Mouse (Mus musculus): ENCODE measurements around the gene Notch2. TPM values are rescaled to one million over a fixed set of nuclear protein-coding genes. Genes with fewer than 3 reads are reported as not detected.
A peak's percentile ranks its signal among the peaks of the same experiment; 100 is the strongest.
"Not testable (repeated sequence)": the region's sequence is repeated elsewhere in the genome, so short reads cannot be mapped to it uniquely, and the experiment has no call there.

Notch2 gene
- polyA plus RNA-seq, 1 experiment from 2014 or later: 35.4 TPM

DNA sequence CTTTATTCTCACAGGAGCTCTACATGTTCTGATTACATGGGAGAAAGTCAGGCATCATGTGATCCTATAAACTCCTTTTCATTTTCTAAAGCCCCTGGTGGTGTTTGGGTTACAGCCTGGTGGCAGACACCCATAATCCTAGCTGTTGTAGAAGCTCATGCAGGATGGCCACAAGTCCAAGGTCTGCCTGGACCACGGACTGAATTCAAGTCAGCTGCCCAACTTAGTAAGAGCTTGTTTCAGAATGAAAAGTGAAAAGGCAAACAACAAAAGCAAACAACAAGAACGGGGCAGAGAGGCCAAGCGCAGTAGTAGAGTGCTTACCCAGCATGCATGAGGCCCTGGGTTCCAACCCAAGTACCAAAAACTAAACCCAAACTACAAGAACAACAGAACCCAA is 95.5 kb downstream of the Notch2 start:
- no peak for ATAC-seq (ENCODE audit: insufficient number of reproducible peaks, insufficient read depth, low FRiP score, low TSS enrichment, low read depth)
- Histone ChIP-seq H3K27me3 (no peaks in the 10 kb centered on the region), H3K36me3 (peaks cover 87% of the 10 kb centered on the region), H3K4me3 (no peak overlapping the region), H3K9me3 (no peaks in the 10 kb centered on the region), H3K4me2 (no peak overlapping the region), H3K27ac (peak overlapping the region; percentile 19; the same call in 1 of the 2 replicates), H3K9ac (no peak overlapping the region), H3K4me1 (peaks cover 45% of the 10 kb centered on the region)
- WGBS: 93% methylated on average over 3 of the region's 3 CpGs

DNA sequence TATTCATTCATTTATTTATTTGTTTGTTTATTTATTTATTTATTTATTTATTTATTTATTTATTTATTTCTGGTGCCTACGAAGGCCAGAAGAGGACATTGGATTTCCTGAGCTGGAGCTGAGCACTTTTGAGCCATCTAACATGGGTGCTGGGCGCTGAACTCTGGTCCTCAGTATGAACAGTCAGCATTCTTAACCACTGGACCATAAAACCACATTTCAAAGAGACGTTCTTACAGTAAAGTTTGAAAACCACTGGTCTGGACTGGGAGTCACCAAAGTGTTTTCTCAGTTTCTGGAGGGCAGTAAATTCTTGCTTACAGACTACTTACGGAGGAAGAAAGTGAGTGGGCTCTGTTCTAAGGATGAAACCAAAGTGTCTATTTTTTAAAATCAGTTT is 97.3 kb downstream of the Notch2 start:
- H3K4me3 ChIP-seq: no peak overlapping the region
- 78% methylated on average over 4 of the region's 4 CpGs for WGBS
- H3K9me3 ChIP-seq: no peaks in the 10 kb centered on the region
- H3K9ac ChIP-seq: no peak overlapping the region
- peaks cover 80% of the 10 kb centered on the region for H3K36me3 ChIP-seq
- no peak overlapping the region for H3K27ac ChIP-seq
- no peaks in the 10 kb centered on the region for H3K27me3 ChIP-seq
- H3K4me1 ChIP-seq: peaks cover 32% of the 10 kb centered on the region
- no peak overlapping the region for H3K4me2 ChIP-seq
- ATAC-seq (ENCODE audit: insufficient number of reproducible peaks, insufficient read depth, low FRiP score, low TSS enrichment, low read depth): no peak

DNA sequence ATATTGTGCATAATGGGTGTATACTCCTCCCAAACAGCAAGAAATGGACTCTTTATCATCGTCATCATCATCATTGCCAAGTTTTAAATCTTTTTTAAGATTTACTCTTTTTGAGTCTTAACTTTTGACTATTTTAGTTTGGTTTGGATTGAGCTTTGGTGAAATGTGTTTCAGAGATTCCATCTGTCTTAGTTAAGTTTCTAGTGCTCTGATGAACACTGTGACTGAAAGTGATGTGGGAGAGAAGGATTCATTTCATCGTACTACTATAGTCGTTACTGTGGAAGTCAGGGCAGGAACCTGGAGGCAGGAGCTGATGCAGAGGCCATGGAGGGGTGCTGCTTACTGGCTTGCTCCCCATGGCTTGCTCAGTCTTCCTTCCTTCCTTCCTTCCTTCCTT is 104.9 kb downstream of the Notch2 start:
- no peak overlapping the region for H3K4me3 ChIP-seq
- WGBS: 87% methylated on average over 3 of the region's 3 CpGs
- no peak overlapping the region for H3K9ac ChIP-seq
- ATAC-seq (ENCODE audit: insufficient number of reproducible peaks, insufficient read depth, low FRiP score, low TSS enrichment, low read depth): no peak
- H3K4me1 ChIP-seq: no peaks in the 10 kb centered on the region
- H3K4me2 ChIP-seq: no peak overlapping the region
- no peaks in the 10 kb centered on the region for H3K9me3 ChIP-seq
- no peaks in the 10 kb centered on the region for H3K27me3 ChIP-seq
- H3K27ac ChIP-seq: no peak overlapping the region
- H3K36me3 ChIP-seq: peaks cover 82% of the 10 kb centered on the region

DNA sequence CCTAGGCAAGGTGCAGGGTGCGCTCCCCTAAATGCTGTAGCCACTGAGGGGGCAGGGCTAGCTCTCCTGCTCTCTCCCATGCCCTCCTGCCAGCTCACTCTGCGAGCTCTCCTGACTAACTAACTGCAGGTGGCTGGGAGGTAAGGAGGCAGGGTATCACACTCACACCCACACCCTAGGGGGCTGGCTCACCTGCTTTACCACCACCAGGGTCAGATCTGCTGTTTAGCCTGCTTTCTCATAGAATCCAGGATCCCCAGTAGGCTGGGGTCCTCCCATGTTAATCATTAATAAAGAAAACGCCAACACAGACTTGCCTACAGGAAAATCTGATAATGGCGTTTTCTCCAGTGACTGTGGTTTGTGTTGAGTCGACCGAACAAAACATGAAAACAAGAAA is 106.0 kb downstream of the Notch2 start:
- WGBS: 80% methylated on average over 6 of the region's 6 CpGs
- no peaks in the 10 kb centered on the region for H3K4me1 ChIP-seq
- H3K4me3 ChIP-seq: no peak overlapping the region
- no peak overlapping the region for H3K27ac ChIP-seq
- H3K9me3 ChIP-seq: no peaks in the 10 kb centered on the region
- 0 out of 2 replicates have a peak overlapping the region, but pooled peaks have one; percentile 21 for H3K9ac ChIP-seq
- peaks cover 82% of the 10 kb centered on the region for H3K36me3 ChIP-seq
- no peak for ATAC-seq (ENCODE audit: insufficient number of reproducible peaks, insufficient read depth, low FRiP score, low TSS enrichment, low read depth)
- H3K4me2 ChIP-seq: no peak overlapping the region
- no peaks in the 10 kb centered on the region for H3K27me3 ChIP-seq

DNA sequence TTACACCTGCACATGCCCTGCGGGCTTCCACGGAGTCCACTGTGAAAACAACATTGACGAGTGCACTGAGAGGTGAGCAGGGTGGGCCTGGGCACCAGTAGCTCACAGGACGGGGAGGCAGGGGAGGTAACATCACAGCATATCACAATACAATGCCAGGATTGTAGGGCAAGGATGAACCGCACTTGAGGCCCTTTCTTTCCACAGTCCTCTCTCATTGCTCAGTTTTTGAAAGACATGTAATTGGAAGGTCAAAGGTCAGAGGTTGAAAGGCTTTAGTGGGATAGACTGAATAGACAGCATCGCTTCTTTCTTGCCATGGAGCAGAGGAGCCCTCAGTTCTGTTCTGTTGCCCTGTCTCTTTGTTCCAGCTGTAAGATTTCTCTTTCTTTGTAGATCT is 107.6 kb downstream of the Notch2 start:
- no peak overlapping the region for H3K4me2 ChIP-seq
- H3K4me3 ChIP-seq: no peak overlapping the region
- H3K27me3 ChIP-seq: no peaks in the 10 kb centered on the region
- H3K9me3 ChIP-seq: no peaks in the 10 kb centered on the region
- 42% methylated on average over 6 of the region's 6 CpGs for WGBS
- no peak; the same call in 1 of the 2 replicates for ATAC-seq (ENCODE audit: insufficient number of reproducible peaks, insufficient read depth, low FRiP score, low TSS enrichment, low read depth)
- no peak overlapping the region for H3K9ac ChIP-seq
- H3K36me3 ChIP-seq: peaks cover 88% of the 10 kb centered on the region
- H3K4me1 ChIP-seq: no peaks in the 10 kb centered on the region
- no peak overlapping the region for H3K27ac ChIP-seq

DNA sequence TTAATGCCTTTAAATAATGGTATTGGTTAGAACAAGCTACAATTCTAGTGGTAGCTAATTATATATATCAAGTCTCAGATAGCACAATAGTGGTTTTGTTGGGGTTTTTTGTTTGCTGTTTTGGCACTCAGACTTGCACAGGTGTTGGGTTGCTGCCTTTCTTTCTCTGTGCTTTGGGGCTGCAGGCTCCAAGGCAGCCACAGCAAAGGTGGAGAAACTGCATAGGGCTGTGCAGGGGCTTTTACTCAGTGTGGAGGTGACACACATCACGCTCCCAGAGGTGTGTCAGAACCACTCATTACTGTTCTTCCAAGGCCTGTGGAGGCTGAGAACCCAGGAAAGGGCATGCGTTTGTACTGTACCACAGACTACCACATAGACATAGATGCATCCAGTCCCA is 114.4 kb downstream of the Notch2 start:
- Histone ChIP-seq H3K4me1 (no peaks in the 10 kb centered on the region), H3K4me3 (no peak overlapping the region), H3K27me3 (no peaks in the 10 kb centered on the region), H3K9ac (no peak overlapping the region), H3K4me2 (no peak overlapping the region), H3K27ac (no peak overlapping the region), H3K9me3 (no peaks in the 10 kb centered on the region), H3K36me3 (peaks cover 87% of the 10 kb centered on the region)
- 0 out of 2 replicates have a peak, but pooled peaks have one; percentile 62 for ATAC-seq (ENCODE audit: insufficient number of reproducible peaks, insufficient read depth, low FRiP score, low TSS enrichment, low read depth)
- 82% methylated on average over 2 of the region's 2 CpGs for WGBS

DNA sequence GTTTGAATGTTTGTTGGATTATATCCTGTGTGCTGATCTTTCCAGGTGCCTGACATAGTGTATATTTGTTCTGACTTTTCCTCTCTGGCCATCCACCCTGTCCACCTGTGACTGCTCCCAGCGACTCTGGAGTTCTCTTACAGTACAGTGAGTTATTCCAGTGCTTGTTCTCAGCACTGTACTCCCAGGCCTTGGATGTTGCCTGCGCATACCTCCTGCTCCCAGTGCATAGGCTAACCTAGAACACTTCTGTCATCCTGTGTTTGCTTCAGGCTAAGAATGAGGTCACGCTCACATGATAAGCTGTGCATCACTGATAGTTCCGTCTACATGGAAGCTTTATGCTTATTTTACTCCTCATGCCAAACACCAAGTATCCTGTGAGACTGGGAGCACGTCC is 115.4 kb downstream of the Notch2 start:
- H3K4me2 ChIP-seq: no peak overlapping the region
- WGBS: 84% methylated on average over 5 of the region's 5 CpGs
- H3K27ac ChIP-seq: no peak overlapping the region
- H3K27me3 ChIP-seq: no peaks in the 10 kb centered on the region
- peaks cover 87% of the 10 kb centered on the region for H3K36me3 ChIP-seq
- no peak for ATAC-seq (ENCODE audit: insufficient number of reproducible peaks, insufficient read depth, low FRiP score, low TSS enrichment, low read depth)
- H3K9me3 ChIP-seq: no peaks in the 10 kb centered on the region
- H3K4me1 ChIP-seq: no peaks in the 10 kb centered on the region
- no peak overlapping the region for H3K4me3 ChIP-seq
- no peak overlapping the region for H3K9ac ChIP-seq

DNA sequence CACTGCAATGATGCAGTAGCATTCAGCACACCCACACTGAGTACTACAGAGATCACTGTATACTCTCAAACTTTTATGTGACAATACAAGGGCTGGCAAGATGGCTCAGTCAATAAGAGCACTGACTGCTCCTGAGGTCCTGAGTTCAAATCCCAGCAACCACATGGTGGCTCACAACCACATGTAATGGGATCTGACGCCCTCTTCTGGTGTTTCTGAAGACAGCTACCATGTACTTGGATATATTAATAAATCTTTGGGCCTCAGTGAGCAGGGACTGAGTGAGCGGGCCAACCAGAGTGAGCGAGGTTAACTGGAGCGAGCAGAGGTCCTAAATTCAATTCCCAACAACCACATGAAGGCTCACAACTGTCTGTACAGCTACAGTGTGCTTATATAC is 118.8 kb downstream of the Notch2 start:
- H3K36me3 ChIP-seq: peaks cover 87% of the 10 kb centered on the region
- WGBS: 94% methylated on average over 4 of the region's 4 CpGs
- not testable (repeated sequence) for H3K27ac ChIP-seq

DNA sequence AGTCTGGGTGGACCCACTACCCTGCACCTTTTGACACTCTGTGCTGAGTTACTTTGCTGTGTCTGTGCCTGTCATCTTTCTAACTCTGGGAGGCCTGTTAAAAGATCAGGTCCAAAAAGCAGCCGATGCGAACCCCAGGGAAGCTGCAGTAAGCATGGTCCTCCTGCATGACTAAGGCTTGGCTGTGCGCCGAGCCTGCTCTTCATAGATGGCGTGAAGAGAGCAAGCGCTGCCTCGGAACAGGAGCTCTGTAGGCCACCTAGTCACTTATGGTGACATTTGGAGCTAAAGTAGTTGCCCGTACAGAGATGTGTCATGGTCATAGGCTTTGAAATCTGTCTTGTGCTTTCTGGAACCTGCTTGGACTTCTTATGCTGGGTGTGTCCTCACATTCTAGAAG is 119.3 kb downstream of the Notch2 start:
- H3K9me3 ChIP-seq: no peaks in the 10 kb centered on the region
- no peak overlapping the region for H3K9ac ChIP-seq
- no peak for ATAC-seq (ENCODE audit: insufficient number of reproducible peaks, insufficient read depth, low FRiP score, low TSS enrichment, low read depth)
- no peak overlapping the region for H3K4me3 ChIP-seq
- peaks cover 89% of the 10 kb centered on the region for H3K36me3 ChIP-seq
- H3K27me3 ChIP-seq: no peaks in the 10 kb centered on the region
- no peak overlapping the region for H3K27ac ChIP-seq
- 96% methylated on average over 8 of the region's 8 CpGs for WGBS
- no peak overlapping the region for H3K4me2 ChIP-seq
- no peaks in the 10 kb centered on the region for H3K4me1 ChIP-seq

More for the DNA sequence above, 118.8 kb downstream of the Notch2 start:
- not testable (repeated sequence) for H3K27me3 ChIP-seq; H3K9ac ChIP-seq; H3K4me2 ChIP-seq; H3K9me3 ChIP-seq; ATAC-seq (ENCODE audit: insufficient number of reproducible peaks, insufficient read depth, low FRiP score, low TSS enrichment, low read depth); H3K4me1 ChIP-seq; H3K4me3 ChIP-seq

DNA sequence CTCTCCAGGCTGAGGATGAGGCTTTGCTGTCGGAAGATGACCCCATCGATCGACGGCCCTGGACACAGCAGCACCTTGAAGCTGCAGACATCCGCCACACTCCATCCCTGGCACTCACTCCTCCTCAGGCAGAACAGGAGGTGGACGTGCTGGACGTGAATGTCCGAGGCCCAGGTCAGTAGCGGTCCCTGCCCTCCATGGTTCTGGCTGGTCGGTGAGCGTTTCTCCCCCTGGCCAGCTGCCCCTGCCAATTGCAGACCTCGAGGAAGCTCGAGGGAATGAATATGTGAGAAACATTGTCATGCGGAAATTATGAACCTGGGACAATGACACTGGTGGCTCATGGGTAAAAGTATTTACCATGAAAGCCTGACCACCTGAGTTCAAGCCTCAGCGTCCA is 128.1 kb downstream of the Notch2 start:
- peaks cover 97% of the 10 kb centered on the region for H3K36me3 ChIP-seq

DNA sequence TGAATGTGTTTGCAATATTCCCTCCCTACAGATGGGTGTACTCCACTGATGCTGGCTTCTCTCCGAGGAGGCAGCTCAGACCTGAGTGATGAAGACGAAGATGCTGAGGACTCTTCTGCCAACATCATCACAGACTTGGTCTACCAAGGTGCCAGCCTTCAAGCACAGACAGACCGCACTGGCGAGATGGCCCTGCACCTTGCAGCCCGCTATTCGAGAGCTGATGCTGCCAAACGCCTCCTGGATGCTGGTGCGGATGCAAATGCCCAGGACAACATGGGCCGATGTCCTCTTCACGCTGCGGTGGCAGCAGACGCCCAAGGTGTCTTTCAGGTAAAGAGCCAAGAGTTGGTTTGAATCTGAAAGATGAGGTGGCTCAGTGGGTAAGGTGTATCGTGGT is 129.5 kb downstream of the Notch2 start:
- ATAC-seq (ENCODE audit: insufficient number of reproducible peaks, insufficient read depth, low FRiP score, low TSS enrichment, low read depth): no peak
- WGBS: 95% methylated on average over 13 of the region's 13 CpGs

More for the DNA sequence above, 128.1 kb downstream of the Notch2 start:
- H3K4me2 ChIP-seq: no peak overlapping the region
- H3K27ac ChIP-seq: no peak overlapping the region
- H3K4me1 ChIP-seq: no peaks in the 10 kb centered on the region
- H3K27me3 ChIP-seq: no peaks in the 10 kb centered on the region
- H3K9me3 ChIP-seq: no peaks in the 10 kb centered on the region
- no peak overlapping the region for H3K9ac ChIP-seq
- no peak for ATAC-seq (ENCODE audit: insufficient number of reproducible peaks, insufficient read depth, low FRiP score, low TSS enrichment, low read depth)
- H3K4me3 ChIP-seq: no peak overlapping the region
- 93% methylated on average over 15 of the region's 15 CpGs for WGBS

DNA sequence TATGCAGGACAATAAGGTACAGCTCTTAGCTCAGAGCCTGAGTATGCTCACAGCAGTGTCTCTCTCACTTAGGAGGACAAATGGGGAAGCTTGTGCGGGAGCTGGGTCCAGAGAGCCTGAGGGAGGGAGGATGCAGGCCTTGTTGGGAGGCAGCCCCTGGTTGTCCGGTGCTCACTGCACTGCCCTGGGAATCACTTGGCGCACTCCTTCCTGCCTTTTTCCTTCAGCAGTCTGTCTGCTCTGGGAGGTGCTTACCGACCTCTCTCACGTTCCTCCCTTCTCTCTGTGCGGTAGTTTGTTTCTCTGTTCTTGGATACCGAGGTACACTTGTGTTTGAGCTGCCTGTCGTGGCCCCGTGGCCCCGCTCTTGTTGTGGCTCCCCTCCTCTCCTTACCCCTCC is 131.9 kb downstream of the Notch2 start:
- Histone ChIP-seq H3K4me1 (no peaks in the 10 kb centered on the region), H3K27me3 (no peaks in the 10 kb centered on the region), H3K4me3 (no peak overlapping the region), H3K36me3 (peaks cover 92% of the 10 kb centered on the region), H3K4me2 (no peak overlapping the region), H3K27ac (no peak overlapping the region), H3K9me3 (no peaks in the 10 kb centered on the region), H3K9ac (no peak overlapping the region)
- ATAC-seq (ENCODE audit: insufficient number of reproducible peaks, insufficient read depth, low FRiP score, low TSS enrichment, low read depth): no peak
- WGBS: 74% methylated on average over 10 of the region's 10 CpGs

More for the DNA sequence above, 129.5 kb downstream of the Notch2 start:
- no peaks in the 10 kb centered on the region for H3K27me3 ChIP-seq
- no peak overlapping the region for H3K4me3 ChIP-seq
- H3K36me3 ChIP-seq: peaks cover 97% of the 10 kb centered on the region
- no peak overlapping the region for H3K9ac ChIP-seq
- no peaks in the 10 kb centered on the region for H3K4me1 ChIP-seq
- H3K27ac ChIP-seq: no peak overlapping the region
- H3K4me2 ChIP-seq: no peak overlapping the region
- H3K9me3 ChIP-seq: no peaks in the 10 kb centered on the region

All from embryonic facial prominence, embryonic 13.5 days (tissue).